ENCODE assay signal across 25 mouse cellular contexts in genomic region chr15:67750582-67750981, GRCm38 (mm10).
DNase-seq lines count a peak whose midpoint lies in the region; ATAC-seq and TF ChIP-seq lines count a peak whose summit lies in the region.
"Had no signal": no experiment of that assay in that cellular context is flagged by ENCODE, and none has a peak within 500 bp of the region (broad histone marks: within the 10 kb centered on the region; RNA-seq: fewer than 3 reads in every experiment).

No protein-coding gene starts in this region.

- dilution Hi-C loops in CH12.LX (cut with MboI; ENCODE audit: extremely low pct_ligation_motif_present, extremely low pct_unique_long_range_greater_than_20kb, low sequenced_read_pairs), result no loop called here

- no peaks in the 10 kb centered on the region for H3K79me2 ChIP-seq in CH12.LX (replicated peaks; ENCODE audit: control insufficient read depth, extremely low read depth, insufficient read depth, poor library complexity, severe bottlenecking)

- TF ChIP-seq EP300 in CH12.LX (IDR thresholded peaks at IDR 0.05; ENCODE audit: low read length), result no peak

- DNase-seq in CH12.LX (ENCODE audit: extremely low read depth), result peak; percentile 2
- DNase-seq in hindbrain, embryonic 14.5 days (ENCODE audit: low spot score), result peak; percentile 28
- DNase-seq: adrenal gland, adult 8-10 months; adrenal gland, postnatal 25 days; cerebellum, adult 11-12 months; cerebellum, adult 8-10 months; cerebellum, postnatal 10 days; cerebellum, postnatal 36 days; embryo, embryonic 11 days; gastrocnemius, postnatal 10 days; gastrocnemius, postnatal 36 days; heart, adult 2 months; heart, postnatal 14 days; heart, postnatal 4 days had no signal

- H3K4me1 ChIP-seq in hindbrain, embryonic 13.5 days (replicated peaks), result peaks cover 6% of the 10 kb centered on the region
- H3K4me1 ChIP-seq in hindbrain, embryonic 16.5 days (ENCODE audit: control insufficient read depth, insufficient read depth, low read depth, low read length), result no peaks in the 10 kb centered on the region
- no peaks in the 10 kb centered on the region for H3K4me1 ChIP-seq in neural tube, embryonic 12.5 days
- peaks cover 3% of the 10 kb centered on the region; the same call in 1 of the 2 replicates for H3K4me1 ChIP-seq in neural tube, embryonic 15.5 days
- peaks cover 0 to 12% of the 10 kb centered on the region in 2 experiments; a peak in 2 of 4 replicates for H3K4me1 ChIP-seq in CH12.LX (ENCODE audit: control insufficient read depth in 1 of 2, insufficient read depth in 2 of 2)
- H3K4me1 ChIP-seq in hindbrain, embryonic 14.5 days (replicated peaks; ENCODE audit: control insufficient read depth, insufficient read depth, low read length), result no peaks in the 10 kb centered on the region
- H3K4me1 ChIP-seq: forebrain, embryonic 10.5 days; forebrain, embryonic 13.5 days; heart, embryonic 10.5 days; heart, embryonic 13.5 days had no signal

- TF ChIP-seq RAD21 in CH12.LX (IDR thresholded peaks at IDR 0.05; ENCODE audit: low read depth, low read length), result no peak

- no peak overlapping the region for H3K4me3 ChIP-seq in hindbrain, embryonic 13.5 days
- no peak overlapping the region for H3K4me3 ChIP-seq in hindbrain, embryonic 16.5 days (ENCODE audit: low read length)
- no peak overlapping the region for H3K4me3 ChIP-seq in neural tube, embryonic 12.5 days
- no peak overlapping the region for H3K4me3 ChIP-seq in neural tube, embryonic 15.5 days (replicated peaks)
- H3K4me3 ChIP-seq in CH12.LX (replicated peaks in 1 of 3; ENCODE audit: low read depth in 2 of 3, low read length in 2 of 3, poor library complexity in 1 of 3), result no peak overlapping the region
- no peak overlapping the region for H3K4me3 ChIP-seq in hindbrain, embryonic 14.5 days (replicated peaks; ENCODE audit: low read length)
- H3K4me3 ChIP-seq: forebrain, embryonic 10.5 days; forebrain, embryonic 13.5 days; heart, adult 2 months; heart, embryonic 10.5 days; heart, embryonic 13.5 days had no signal

- H3K27me3 ChIP-seq in hindbrain, embryonic 13.5 days, result no peaks in the 10 kb centered on the region
- no peaks in the 10 kb centered on the region for H3K27me3 ChIP-seq in hindbrain, embryonic 16.5 days (replicated peaks; ENCODE audit: control insufficient read depth, insufficient read depth, low read length)
- H3K27me3 ChIP-seq in neural tube, embryonic 12.5 days (replicated peaks), result no peaks in the 10 kb centered on the region
- no peaks in the 10 kb centered on the region for H3K27me3 ChIP-seq in neural tube, embryonic 15.5 days (replicated peaks)
- no peaks in the 10 kb centered on the region for H3K27me3 ChIP-seq in CH12.LX (replicated peaks)
- H3K27me3 ChIP-seq in hindbrain, embryonic 14.5 days (ENCODE audit: control insufficient read depth, insufficient read depth, low read length), result no peaks in the 10 kb centered on the region
- H3K27me3 ChIP-seq: forebrain, embryonic 13.5 days; heart, embryonic 13.5 days had no signal

- no peak overlapping the region for H3K9ac ChIP-seq in hindbrain, embryonic 13.5 days
- no peak overlapping the region for H3K9ac ChIP-seq in hindbrain, embryonic 16.5 days (ENCODE audit: low read depth, low read length)
- no peak overlapping the region for H3K9ac ChIP-seq in neural tube, embryonic 12.5 days
- H3K9ac ChIP-seq in neural tube, embryonic 15.5 days (replicated peaks), result no peak overlapping the region
- H3K9ac ChIP-seq in CH12.LX (ENCODE audit: insufficient read depth, low read depth), result no peak overlapping the region
- no peak overlapping the region for H3K9ac ChIP-seq in hindbrain, embryonic 14.5 days
- H3K9ac ChIP-seq: forebrain, embryonic 13.5 days; heart, embryonic 13.5 days had no signal

- TF ChIP-seq CTCF in CH12.LX (conservative IDR thresholded peaks at IDR 0.05 in 1 of 2, IDR thresholded peaks at IDR 0.05 in 1 of 2; ENCODE audit: low read depth in 2 of 2, low read length in 2 of 2), result no peak

- H3K27ac ChIP-seq in hindbrain, embryonic 13.5 days, result peak overlapping the region; percentile 8; the same call in 1 of the 2 replicates
- no peak overlapping the region for H3K27ac ChIP-seq in hindbrain, embryonic 16.5 days (ENCODE audit: low read depth, low read length)
- H3K27ac ChIP-seq in neural tube, embryonic 12.5 days, result no peak overlapping the region
- no peak overlapping the region for H3K27ac ChIP-seq in neural tube, embryonic 15.5 days (replicated peaks)
- H3K27ac ChIP-seq in CH12.LX (ENCODE audit: insufficient read depth, low read depth), result no peak overlapping the region
- no peak overlapping the region for H3K27ac ChIP-seq in hindbrain, embryonic 14.5 days
- H3K27ac ChIP-seq: forebrain, embryonic 10.5 days; forebrain, embryonic 13.5 days; heart, adult 2 months; heart, embryonic 10.5 days; heart, embryonic 13.5 days had no signal

- in situ Hi-C loops in CH12.LX (cut with MboI; ENCODE audit: low pct_ligation_motif_present, low pct_unique_long_range_greater_than_20kb, low sequenced_read_pairs), result no loop called here

- H3K4me2 ChIP-seq in hindbrain, embryonic 13.5 days, result no peak overlapping the region
- H3K4me2 ChIP-seq in hindbrain, embryonic 16.5 days (ENCODE audit: low read length), result no peak overlapping the region
- no peak overlapping the region for H3K4me2 ChIP-seq in neural tube, embryonic 12.5 days (replicated peaks)
- H3K4me2 ChIP-seq in neural tube, embryonic 15.5 days, result no peak overlapping the region
- no peak overlapping the region for H3K4me2 ChIP-seq in CH12.LX (ENCODE audit: insufficient read depth, low read depth, poor library complexity, severe bottlenecking)
- no peak overlapping the region for H3K4me2 ChIP-seq in hindbrain, embryonic 14.5 days (replicated peaks)
- H3K4me2 ChIP-seq: forebrain, embryonic 13.5 days; heart, embryonic 13.5 days had no signal

- TF ChIP-seq POLR2A in CH12.LX (IDR thresholded peaks at IDR 0.05; ENCODE audit: low read depth, low read length), result no peak

- ATAC-seq in hindbrain, embryonic 13.5 days (ENCODE audit: low FRiP score), result no peak
- no peak for ATAC-seq in hindbrain, embryonic 16.5 days
- ATAC-seq in neural tube, embryonic 12.5 days (ENCODE audit: low FRiP score, low read depth), result 0 out of 2 replicates have a peak, but pooled peaks have one; percentile 56
- no peak for ATAC-seq in neural tube, embryonic 15.5 days (ENCODE audit: low FRiP score)
- ATAC-seq in hindbrain, embryonic 14.5 days (ENCODE audit: low FRiP score), result peak; percentile 24; the same call in 1 of the 2 replicates
- ATAC-seq: activated CD4-positive, CD25-positive, alpha-beta regulatory T cell, adult 4 months; CD4-positive, CD25-positive, alpha-beta regulatory T cell, adult 4 months; forebrain, embryonic 13.5 days; forebrain, embryonic 16.5 days had no signal

- H3K9me3 ChIP-seq in hindbrain, embryonic 13.5 days, result no peaks in the 10 kb centered on the region
- H3K9me3 ChIP-seq in hindbrain, embryonic 16.5 days (ENCODE audit: control insufficient read depth, low read length), result no peaks in the 10 kb centered on the region
- H3K9me3 ChIP-seq in neural tube, embryonic 12.5 days, result no peaks in the 10 kb centered on the region
- no peaks in the 10 kb centered on the region for H3K9me3 ChIP-seq in neural tube, embryonic 15.5 days (replicated peaks)
- H3K9me3 ChIP-seq in CH12.LX (replicated peaks; ENCODE audit: low read length), result no peaks in the 10 kb centered on the region
- no peaks in the 10 kb centered on the region for H3K9me3 ChIP-seq in hindbrain, embryonic 14.5 days (ENCODE audit: control insufficient read depth, low read length)
- H3K9me3 ChIP-seq: forebrain, embryonic 10.5 days; forebrain, embryonic 13.5 days; heart, embryonic 10.5 days had no signal

- no peaks in the 10 kb centered on the region for H3K36me3 ChIP-seq in hindbrain, embryonic 13.5 days
- no peaks in the 10 kb centered on the region for H3K36me3 ChIP-seq in hindbrain, embryonic 16.5 days (ENCODE audit: control insufficient read depth, insufficient read depth, low read length)
- no peaks in the 10 kb centered on the region for H3K36me3 ChIP-seq in neural tube, embryonic 12.5 days
- H3K36me3 ChIP-seq in neural tube, embryonic 15.5 days, result no peaks in the 10 kb centered on the region
- no peaks in the 10 kb centered on the region for H3K36me3 ChIP-seq in CH12.LX (replicated peaks in 1 of 2; ENCODE audit: control insufficient read depth in 1 of 2, insufficient read depth in 1 of 2, low read length in 1 of 2)
- no peaks in the 10 kb centered on the region for H3K36me3 ChIP-seq in hindbrain, embryonic 14.5 days (replicated peaks; ENCODE audit: control insufficient read depth, insufficient read depth)
- H3K36me3 ChIP-seq: forebrain, embryonic 10.5 days; heart, embryonic 10.5 days; heart, embryonic 13.5 days had no signal

TF ChIP-seq in CH12.LX, 34 proteins besides CTCF, POLR2A, EP300 and RAD21:
- no peak for TF ChIP-seq MYC (IDR thresholded peaks at IDR 0.05; ENCODE audit: low read depth, low read length)
- no peak for TF ChIP-seq SMC3 (IDR thresholded peaks at IDR 0.05; ENCODE audit: low read depth, low read length)
- TF ChIP-seq ELF1 (IDR thresholded peaks at IDR 0.05; ENCODE audit: low read depth, low read length), result no peak
- no peak for TF ChIP-seq UBTF (IDR thresholded peaks at IDR 0.05; ENCODE audit: low read depth, low read length)
- no peak for TF ChIP-seq USF2 (conservative IDR thresholded peaks at IDR 0.05; ENCODE audit: low read depth, low read length)
- no peak for TF ChIP-seq CHD1 (IDR thresholded peaks at IDR 0.05; ENCODE audit: low read depth, low read length)
- TF ChIP-seq MAX (IDR thresholded peaks at IDR 0.05; ENCODE audit: low read length), result no peak
- TF ChIP-seq TBP (conservative IDR thresholded peaks at IDR 0.05; ENCODE audit: low read depth, low read length), result no peak
- TF ChIP-seq IRF4 (IDR thresholded peaks at IDR 0.05; ENCODE audit: low read depth, low read length), result no peak
- no peak for TF ChIP-seq MAFK (IDR thresholded peaks at IDR 0.05; ENCODE audit: insufficient replicate concordance, low read length)
- TF ChIP-seq POLR2AphosphoS2 (IDR thresholded peaks at IDR 0.05; ENCODE audit: low read depth, low read length), result no peak
- no peak for TF ChIP-seq SIN3A (IDR thresholded peaks at IDR 0.05; ENCODE audit: low read length)
- TF ChIP-seq ZNF384 (IDR thresholded peaks at IDR 0.05; ENCODE audit: low read depth, low read length), result no peak
- TF ChIP-seq E2F4 (IDR thresholded peaks at IDR 0.05; ENCODE audit: insufficient replicate concordance, low read depth, low read length), result no peak
- no peak for TF ChIP-seq ETS1 (conservative IDR thresholded peaks at IDR 0.05; ENCODE audit: low read depth, low read length)

Comparison
In these comparisons a context has a peak if more than half of its experiments do, and no peak if none do; other contexts are left out.
1. ATAC-seq: peak in neural tube, embryonic 12.5 days (single experiment) and hindbrain, embryonic 14.5 days (single experiment); none in hindbrain, embryonic 13.5 days (single experiment), hindbrain, embryonic 16.5 days (single experiment) and neural tube, embryonic 15.5 days (single experiment).